Mouse (Mus musculus): ENCODE results near the gene Nrg4.

Nrg4 gene

GRCm38 (mm10) chr9:55213396-55213795 lies 113.2 kb downstream of the Nrg4 start:
- no peak for DNase-seq (ENCODE audit: low spot score in 2 of 2)

- DNase-seq (ENCODE audit: low spot score in 2 of 2): no peak
Observed at GRCm38 (mm10) chr9:55211611-55212010, 115.0 kb downstream of the Nrg4 start.

- peak; percentile 60 to 75 for DNase-seq (ENCODE audit: low spot score in 2 of 2)
Observed at GRCm38 (mm10) chr9:55208790-55209481, 117.7 kb downstream of the Nrg4 start, which contains the start of gene Fbxo22. Gene Fbxo22, plus strand, starts transcription at chr9:55208925.

GRCm38 (mm10) chr9:55208458-55208789 lies 118.2 kb downstream of the Nrg4 start:
- DNase-seq (ENCODE audit: low spot score in 2 of 2): no peak

- no peak for DNase-seq (ENCODE audit: low spot score in 2 of 2)
Observed at GRCm38 (mm10) chr9:55199348-55199747, 127.3 kb downstream of the Nrg4 start.

GRCm38 (mm10) chr9:55198260-55198659 lies 128.4 kb downstream of the Nrg4 start:
- no peak for DNase-seq (ENCODE audit: low spot score in 2 of 2)

GRCm38 (mm10) chr9:55195876-55196275 lies 130.8 kb downstream of the Nrg4 start:
- no peak for DNase-seq (ENCODE audit: low spot score in 2 of 2)

- no peak for DNase-seq (ENCODE audit: low spot score in 2 of 2)
Observed at GRCm38 (mm10) chr9:55174235-55174634, 152.4 kb downstream of the Nrg4 start.

GRCm38 (mm10) chr9:55172195-55172685 lies 154.4 kb downstream of the Nrg4 start:
- DNase-seq (ENCODE audit: low spot score in 2 of 2): no peak

GRCm38 (mm10) chr9:55170655-55171412 lies 155.8 kb downstream of the Nrg4 start:
- no peak for DNase-seq (ENCODE audit: low spot score in 2 of 2)

Data from spleen, postnatal 14 days (tissue).